Mouse (Mus musculus) megakaryocyte, embryonic 14.5 days (primary cell): Measurements from ENCODE around the gene A030003K21Rik.
"Not testable (repeated sequence)": the region's sequence is repeated elsewhere in the genome, so short reads cannot be mapped to it uniquely, and the experiment has no call there.

ENCODE experiments used
- FLI1 ChIP-seq: IDR thresholded peaks from 2 replicates; pipeline ENCODE4 v1.6.1; 2012; ENCODE audit warnings: low read length, inconsistent platforms, mixed read lengths
- GATA1 ChIP-seq: IDR thresholded peaks from 3 replicates; pipeline ENCODE4 v1.6.1; 2012; ENCODE audit warnings: mixed read lengths, low read length, inconsistent platforms, borderline replicate concordance

DNA sequence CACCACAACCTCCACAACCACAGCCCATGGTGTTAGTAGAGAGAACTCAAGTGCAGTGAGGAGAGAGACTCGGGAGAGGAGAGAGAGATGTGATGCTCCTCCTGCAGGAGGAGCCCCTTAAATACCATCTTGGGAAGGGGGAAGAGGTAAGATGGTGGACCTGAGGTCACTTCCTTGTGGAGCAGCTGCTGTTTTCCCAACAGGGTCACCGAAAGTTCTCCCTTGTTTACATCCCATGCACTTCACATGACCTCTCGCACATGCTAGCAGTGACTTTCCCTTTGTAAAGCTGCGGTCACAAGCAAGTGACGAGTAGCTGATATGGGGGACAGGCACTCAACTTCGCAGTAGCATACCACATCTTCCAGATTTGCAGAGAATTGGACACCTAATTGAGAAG is at the start of gene A030003K21Rik:
- TF ChIP-seq GATA1, FLI1: not testable (repeated sequence)
